Mouse (Mus musculus) lung, postnatal 25 days (tissue): ENCODE measurements around the gene Swap70.
A peak's percentile ranks its signal among the peaks of the same experiment; 100 is the strongest.

ENCODE experiments used
- DNase-seq: peaks from one replicate; pipeline ENCODE4 v3.0.0; 2022; ENCODE audit warnings: low spot score

Swap70 gene

GRCm38 (mm10) chr7:110306281-110306680 is 84.8 kb downstream of the Swap70 start:
- no peak for DNase-seq

- no peak for DNase-seq
These were observed 86.2 kb downstream of the Swap70 start for GRCm38 (mm10) chr7:110307741-110308140.

- no peak for DNase-seq
These were observed 87.7 kb downstream of the Swap70 start for GRCm38 (mm10) chr7:110309246-110309645.

DNA sequence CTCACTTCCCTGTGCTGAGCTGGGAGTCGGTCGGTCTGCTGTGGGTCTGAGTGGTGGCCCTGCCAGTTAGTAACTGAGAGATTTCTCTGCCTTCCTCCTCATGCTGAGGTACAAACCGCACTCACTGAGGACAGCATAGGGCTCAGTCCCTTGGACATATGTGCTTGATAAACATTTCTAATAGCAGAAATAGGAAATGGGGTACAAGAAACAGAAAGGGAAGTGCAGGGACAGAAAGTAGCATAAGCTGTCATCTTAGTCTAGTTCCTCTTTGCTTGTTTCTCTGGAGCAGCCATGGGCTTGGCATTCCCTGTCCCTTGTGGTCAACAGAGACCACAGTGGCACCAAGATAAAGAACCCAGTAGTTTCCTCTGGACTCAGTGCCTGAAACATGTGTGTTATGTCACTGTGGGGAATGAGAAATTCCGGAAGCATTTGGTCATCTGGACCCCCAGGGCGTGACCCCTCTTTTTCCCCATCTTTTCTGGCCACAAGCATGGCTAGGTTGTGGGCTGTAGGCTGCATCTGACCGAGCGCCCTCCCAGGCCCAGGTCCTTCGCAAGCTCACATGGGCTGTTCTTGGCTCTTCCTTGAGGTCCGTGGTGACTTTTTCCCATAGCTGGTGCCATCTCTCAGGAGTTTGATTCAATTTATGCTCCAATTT is 92.0 kb downstream of the Swap70 start:
- peak; percentile 16 for DNase-seq

GRCm38 (mm10) chr7:110314401-110314890 is 92.9 kb downstream of the Swap70 start:
- no peak for DNase-seq

GRCm38 (mm10) chr7:110315352-110315751 is 93.8 kb downstream of the Swap70 start:
- DNase-seq: no peak

GRCm38 (mm10) chr7:110317412-110317811 is 95.9 kb downstream of the Swap70 start:
- DNase-seq: no peak

GRCm38 (mm10) chr7:110318971-110319519 is 97.5 kb downstream of the Swap70 start:
- no peak for DNase-seq

DNA sequence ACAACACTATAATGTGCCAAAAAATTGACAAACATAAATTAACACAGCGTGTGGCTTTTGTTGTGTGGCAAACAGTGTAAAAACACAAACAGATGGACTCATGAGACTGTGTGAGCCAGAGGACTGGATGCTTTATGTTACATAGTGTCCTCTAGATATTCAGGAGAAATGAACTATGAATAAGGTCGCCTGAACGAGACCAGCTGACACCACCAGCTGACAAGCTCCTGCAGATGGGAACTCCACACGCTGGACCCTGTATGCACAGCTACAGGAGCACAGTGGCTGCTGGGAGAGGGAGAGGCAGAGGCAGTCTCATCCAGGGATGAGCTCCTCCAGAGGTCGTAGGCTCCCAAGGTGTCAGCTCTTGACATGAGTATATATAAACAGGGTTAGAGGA is 99.6 kb downstream of the Swap70 start:
- no peak for DNase-seq

DNA sequence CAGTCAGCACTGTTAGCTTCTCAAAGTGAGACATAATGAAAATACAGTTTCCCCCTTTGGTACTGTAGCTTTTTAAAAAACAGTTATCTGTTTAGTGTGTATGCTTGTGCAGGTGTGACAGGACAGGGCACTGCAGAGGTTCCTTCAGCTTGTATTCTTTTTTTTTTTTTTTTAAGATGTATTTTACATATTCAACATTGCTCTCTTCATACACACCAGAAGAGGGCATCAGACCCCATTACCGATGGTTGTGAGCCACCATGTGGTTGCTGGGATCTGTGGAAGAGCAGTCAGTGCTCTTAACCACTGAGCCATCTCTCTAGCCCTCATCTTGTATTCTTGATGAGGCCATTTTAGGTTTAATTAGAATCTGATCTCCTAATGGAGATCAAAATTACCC is 103.3 kb downstream of the Swap70 start:
- no peak for DNase-seq

GRCm38 (mm10) chr7:110325381-110326110 is 104.0 kb downstream of the Swap70 start:
- DNase-seq: peak; percentile 8
